Mouse (Mus musculus) inflammation-experienced regulatory T-cells, adult 6 months (primary cell): Measurements from ENCODE around the gene Foxo1. TPM values are rescaled to one million over a fixed set of nuclear protein-coding genes. Genes with fewer than 3 reads are reported as not detected.

ENCODE experiments used
- ATAC-seq: one replicate; pipeline ENCODE4 v1.8.0; 2017
- polyA plus RNA-seq, 3 experiments: library from polyadenylated mRNA; unstranded; fragments of 100-300 nt; shearing (Covaris generic); gene quantifications; one replicate each; pipeline ENCODE4 v1.2.1; 2017

The Foxo1 gene
- polyA plus RNA-seq, 3 experiments from 2014 or later = 16.2 to 33.9 (median 32.4) TPM

GRCm38 (mm10) chr3:52369881-52370428, 101.8 kb downstream of the Foxo1 start:
- ATAC-seq = no peak

GRCm38 (mm10) chr3:52376974-52377373, 108.8 kb downstream of the Foxo1 start:
- ATAC-seq = no peak

GRCm38 (mm10) chr3:52383351-52383750, 115.2 kb downstream of the Foxo1 start:
- ATAC-seq = no peak

- ATAC-seq = no peak
Measured at GRCm38 (mm10) chr3:52386343-52386742, 118.2 kb downstream of the Foxo1 start.

- peak; percentile 80 for ATAC-seq
Measured at GRCm38 (mm10) chr3:52390321-52390720, 122.2 kb downstream of the Foxo1 start.

- ATAC-seq = no peak
Measured at GRCm38 (mm10) chr3:52390766-52391665, 122.9 kb downstream of the Foxo1 start.

GRCm38 (mm10) chr3:52391897-52392296, 123.8 kb downstream of the Foxo1 start:
- ATAC-seq = no peak

GRCm38 (mm10) chr3:52392521-52392920, 124.4 kb downstream of the Foxo1 start:
- ATAC-seq = no peak

GRCm38 (mm10) chr3:52393171-52393570, 125.0 kb downstream of the Foxo1 start:
- no peak for ATAC-seq

GRCm38 (mm10) chr3:52396121-52396731, 128.1 kb downstream of the Foxo1 start:
- ATAC-seq = peak; percentile 86

- no peak for ATAC-seq
Measured at GRCm38 (mm10) chr3:52396951-52397615, 128.9 kb downstream of the Foxo1 start.

- ATAC-seq = peak; percentile 23
Measured at GRCm38 (mm10) chr3:52397961-52398360, 129.8 kb downstream of the Foxo1 start.

GRCm38 (mm10) chr3:52400284-52401161, 132.4 kb downstream of the Foxo1 start:
- ATAC-seq = no peak

- peak; percentile 38 for ATAC-seq
Measured at GRCm38 (mm10) chr3:52401162-52401928, 133.2 kb downstream of the Foxo1 start.

Other genes with a start within 250 kb of the Foxo1 start
- gene Maml3, start 163.3 kb upstream of the Foxo1 start, polyA plus RNA-seq = 1 to 10 TPM in 1 of 3 experiments, under 1 TPM in 1, not detected in 1; 0.68 to 2.2 TPM